Mouse (Mus musculus) thymus, adult 2 months (tissue): ENCODE results near the gene Morn1.

Source experiments
- CTCF ChIP-seq: fragments of 200-500 bp; IDR thresholded peaks from 2 replicates; pipeline ENCODE4 v1.5.1; 2012; ENCODE audit warnings: mild to moderate bottlenecking, control low read depth, low read length, moderate library complexity, borderline replicate concordance; ENCODE audit not compliant: control insufficient read depth, poor library complexity, insufficient read depth; ENCODE audit errors: extremely low read depth
- POLR2A ChIP-seq: fragments of 200-500 bp; IDR thresholded peaks from 2 replicates; pipeline ENCODE4 v1.6.1; 2012; ENCODE audit warnings: mild to moderate bottlenecking, low read length, control low read depth, moderate library complexity; ENCODE audit not compliant: control insufficient read depth, poor library complexity, insufficient read depth; ENCODE audit errors: extremely low read depth

DNA sequence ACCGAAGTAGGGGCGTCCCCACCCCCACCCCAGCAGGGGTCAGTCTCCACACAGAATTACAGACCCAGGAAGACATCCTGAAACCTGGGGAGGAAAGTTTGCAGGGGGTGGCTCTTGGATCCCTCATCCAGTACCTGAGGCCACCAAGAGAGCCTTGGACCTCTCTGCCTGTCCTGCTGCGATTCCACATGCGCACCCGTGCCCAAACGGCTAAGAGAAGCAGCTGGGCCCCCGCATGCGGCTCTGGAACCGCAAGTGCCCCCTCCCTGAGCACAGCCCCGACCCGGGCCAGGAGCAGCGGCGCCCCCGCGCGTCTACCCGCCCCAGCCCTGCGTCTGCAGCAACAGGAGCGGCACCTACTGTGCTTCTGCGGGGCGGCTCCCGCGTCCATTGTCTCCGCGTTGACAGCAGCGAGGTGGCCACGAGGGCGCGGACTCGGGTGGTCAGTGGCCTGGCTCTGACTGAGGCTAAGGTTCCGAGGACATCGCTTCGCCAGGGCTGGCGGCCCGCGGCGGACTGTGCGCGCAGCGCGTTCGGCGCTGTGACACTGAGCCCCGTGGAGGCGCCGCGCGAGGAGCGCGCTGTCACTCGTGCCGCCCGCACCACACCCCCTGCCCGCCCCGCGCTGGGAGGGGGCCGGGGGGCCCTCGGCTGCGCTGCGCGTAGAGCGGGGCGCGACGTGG lies 43.6 kb upstream of the Morn1 start:
- TF ChIP-seq POLR2A (no peak), CTCF (no peak)
